Mouse (Mus musculus) mesoderm, embryonic 11.5 days (tissue): Measurements from ENCODE around the gene Osbpl9.

Experiments
- DNase-seq: peaks from one replicate; pipeline ENCODE4 v3.0.0-alpha.2; 2012; ENCODE audit warnings: low read depth, low spot score

The Osbpl9 gene

GRCm38 (mm10) chr4:109201582-109202424 is at the start of gene Osbpl9:
Gene Osbpl9, minus strand, starts transcription at chr4:109202272.
- peak; percentile 98 for DNase-seq

DNA sequence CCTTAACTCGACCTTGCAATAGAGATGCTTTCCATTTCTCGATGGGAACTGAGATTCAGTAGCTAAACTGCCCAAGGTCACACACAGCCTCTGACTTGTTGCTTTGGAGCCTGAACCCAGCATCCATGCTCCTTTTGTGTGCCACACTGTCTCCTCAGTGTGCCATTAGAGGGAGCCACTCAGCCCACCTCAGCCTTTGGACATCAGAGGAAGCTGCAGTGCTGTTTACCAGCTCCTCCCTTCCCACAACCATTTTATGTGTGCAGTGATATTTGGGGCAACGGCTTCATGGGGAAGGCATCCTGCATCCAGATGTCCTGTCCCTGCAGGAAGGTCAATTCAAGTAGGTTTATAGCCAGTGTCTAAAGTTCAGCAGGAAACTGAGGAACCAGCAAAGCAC is 49.5 kb upstream of the Osbpl9 start:
- peak; percentile 14 for DNase-seq

DNA sequence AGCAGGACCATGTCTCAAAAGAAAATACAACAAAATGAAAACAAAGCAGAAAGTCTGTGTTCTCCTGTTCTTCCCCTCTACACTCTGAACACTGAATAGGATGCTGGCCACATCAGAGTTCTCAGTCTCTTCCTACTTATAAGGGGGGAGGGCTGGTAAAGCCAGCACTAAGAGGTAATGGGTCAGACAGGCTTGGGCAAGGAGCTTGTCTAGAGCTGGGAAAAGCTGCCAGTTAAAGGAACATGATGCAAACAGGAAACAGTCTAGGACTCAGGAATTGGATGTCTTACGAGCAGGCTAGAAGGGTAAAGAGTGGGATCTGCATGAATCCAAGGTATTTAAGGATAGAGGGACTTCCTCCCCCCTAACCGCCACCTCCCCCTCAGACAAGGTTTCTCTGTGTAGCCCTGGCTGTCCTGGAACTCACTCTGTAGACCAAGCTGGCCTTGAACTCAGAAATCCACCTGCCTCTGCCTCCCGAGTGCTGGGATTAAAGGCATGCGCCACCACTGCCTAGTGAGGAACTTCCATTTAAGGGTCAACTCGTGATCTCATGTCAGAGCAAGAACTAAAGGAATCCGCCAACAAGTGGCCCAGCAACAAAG is 43.0 kb upstream of the Osbpl9 start:
- no peak for DNase-seq

- no peak for DNase-seq
Observed at GRCm38 (mm10) chr4:109244506-109244905, 42.4 kb upstream of the Osbpl9 start.

- no peak for DNase-seq
Observed at GRCm38 (mm10) chr4:109241934-109242333, 39.9 kb upstream of the Osbpl9 start.

- no peak for DNase-seq
Observed at GRCm38 (mm10) chr4:109241221-109241620, 39.1 kb upstream of the Osbpl9 start.

DNA sequence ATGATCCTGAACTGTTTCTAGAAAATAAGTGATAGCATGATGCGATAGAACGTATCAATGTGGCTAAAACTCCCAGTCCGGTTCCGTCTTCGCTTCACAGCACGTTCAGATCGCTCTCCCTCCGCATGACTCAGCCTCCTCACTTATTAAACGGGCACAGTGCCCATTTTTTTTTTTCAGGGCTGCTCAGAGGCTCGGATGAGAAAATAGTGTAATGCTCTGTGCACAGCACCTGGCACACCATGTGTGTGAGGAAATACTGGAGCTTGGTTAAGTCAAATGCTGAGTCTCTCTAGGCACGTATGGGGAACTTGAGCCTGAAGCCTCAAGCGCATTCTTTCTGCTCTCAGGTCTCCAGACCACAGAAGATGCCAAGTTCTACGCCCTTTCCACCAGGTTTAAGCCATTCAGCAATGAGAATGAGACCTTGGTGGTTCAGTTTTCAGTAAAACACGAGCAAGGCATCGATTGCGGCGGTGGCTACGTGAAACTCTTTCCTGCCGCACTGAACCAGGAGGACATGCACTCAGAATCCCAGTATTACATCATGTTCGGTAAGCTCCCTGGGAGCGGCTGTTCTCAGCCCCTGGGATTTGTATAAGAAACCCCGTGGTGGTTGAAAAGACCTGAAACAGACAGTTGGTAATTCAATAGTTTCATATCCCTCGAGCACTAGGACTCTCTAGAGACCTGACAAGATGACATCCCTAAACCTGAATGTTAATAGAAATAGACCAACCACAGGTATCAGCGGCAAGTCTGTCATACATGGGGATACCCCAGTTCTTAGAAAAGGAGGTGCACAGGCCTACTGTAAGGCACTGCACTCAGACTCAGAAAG is 36.6 kb upstream of the Osbpl9 start:
- DNase-seq = no peak

DNA sequence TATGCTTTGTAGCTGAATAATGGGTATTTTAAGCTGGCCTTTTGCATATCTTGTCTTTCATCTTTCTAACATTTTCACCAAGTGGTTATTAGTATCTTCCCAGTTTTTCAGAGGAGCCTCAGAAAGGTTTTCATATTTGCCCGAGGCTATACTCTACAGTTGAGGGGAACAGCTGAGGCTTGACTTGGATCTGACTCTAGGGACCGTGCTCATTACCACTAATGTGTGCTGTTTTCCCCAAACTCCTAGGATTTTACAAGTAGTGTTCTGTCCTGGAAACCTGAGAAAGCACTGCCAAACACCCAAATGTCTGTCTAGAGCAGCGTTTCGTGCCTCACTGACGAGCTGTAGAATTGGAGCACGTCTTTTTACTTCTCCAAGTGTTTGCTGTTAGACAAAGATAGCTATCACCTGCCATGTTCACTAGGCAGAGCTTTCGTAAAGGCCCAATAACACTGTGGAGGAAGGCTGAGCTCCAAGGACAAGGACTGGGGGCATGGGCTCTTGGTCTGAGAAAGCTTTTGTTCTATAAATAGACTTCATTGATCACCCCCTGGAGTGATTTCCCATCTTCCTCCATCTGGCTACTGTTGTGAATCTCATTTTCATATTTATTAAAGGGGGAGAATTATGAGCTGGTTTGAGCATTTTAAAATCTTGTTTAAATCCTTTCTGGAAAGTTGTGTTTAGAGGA is 34.3 kb upstream of the Osbpl9 start:
- DNase-seq = no peak

GRCm38 (mm10) chr4:109234806-109235350 is 32.8 kb upstream of the Osbpl9 start:
- DNase-seq = no peak

GRCm38 (mm10) chr4:109234185-109234584 is 32.1 kb upstream of the Osbpl9 start, which contains the start of gene Calr4:
Gene Calr4, plus strand, starts transcription at chr4:109234485.
- DNase-seq = no peak

DNA sequence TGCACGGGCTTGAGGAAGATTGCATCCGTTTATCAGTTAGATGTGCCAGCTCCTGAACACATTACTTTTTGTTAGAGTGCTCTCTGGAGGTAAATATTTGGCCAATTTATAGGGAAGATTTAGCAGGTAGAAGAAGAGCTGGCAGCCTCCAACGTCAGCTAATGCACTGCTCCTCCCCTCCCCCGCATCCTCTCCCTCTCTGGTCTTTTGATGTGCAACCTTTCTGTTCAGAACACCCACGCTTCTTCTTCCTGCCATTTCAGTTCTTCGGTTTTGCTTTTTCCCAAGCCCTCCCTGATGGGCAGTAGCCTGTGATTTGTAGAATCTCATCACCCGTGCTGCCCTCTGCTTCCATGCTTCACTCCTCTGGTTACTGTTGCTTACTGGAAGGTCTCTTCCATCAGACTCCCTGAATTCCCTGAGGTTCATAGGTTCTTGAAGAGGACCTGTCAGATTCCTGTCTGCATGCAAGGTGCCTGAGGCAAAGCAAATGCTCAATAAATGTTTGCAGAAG is 27.8 kb upstream of the Osbpl9 start:
- DNase-seq = no peak

GRCm38 (mm10) chr4:109226071-109226470 is 24.0 kb upstream of the Osbpl9 start:
- no peak for DNase-seq

DNA sequence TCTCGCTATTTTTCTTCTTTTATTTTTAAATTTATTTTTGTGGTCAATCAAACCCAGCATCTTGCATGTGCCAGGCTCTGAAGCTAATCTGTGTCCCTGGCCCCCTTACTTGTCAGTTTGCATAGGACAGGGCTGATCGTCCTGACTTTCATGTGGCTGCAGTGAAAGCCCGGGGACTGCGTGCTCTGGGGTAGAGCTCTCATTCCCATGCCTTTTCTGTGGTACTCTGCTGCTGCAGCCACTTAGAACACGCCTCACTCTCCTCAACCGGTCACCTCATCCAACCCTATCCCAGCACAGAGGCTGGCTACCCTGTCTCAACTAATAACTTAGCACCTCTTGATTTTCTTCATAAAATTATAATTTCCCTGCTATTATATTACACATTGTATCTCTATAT is 23.5 kb upstream of the Osbpl9 start:
- no peak for DNase-seq

DNA sequence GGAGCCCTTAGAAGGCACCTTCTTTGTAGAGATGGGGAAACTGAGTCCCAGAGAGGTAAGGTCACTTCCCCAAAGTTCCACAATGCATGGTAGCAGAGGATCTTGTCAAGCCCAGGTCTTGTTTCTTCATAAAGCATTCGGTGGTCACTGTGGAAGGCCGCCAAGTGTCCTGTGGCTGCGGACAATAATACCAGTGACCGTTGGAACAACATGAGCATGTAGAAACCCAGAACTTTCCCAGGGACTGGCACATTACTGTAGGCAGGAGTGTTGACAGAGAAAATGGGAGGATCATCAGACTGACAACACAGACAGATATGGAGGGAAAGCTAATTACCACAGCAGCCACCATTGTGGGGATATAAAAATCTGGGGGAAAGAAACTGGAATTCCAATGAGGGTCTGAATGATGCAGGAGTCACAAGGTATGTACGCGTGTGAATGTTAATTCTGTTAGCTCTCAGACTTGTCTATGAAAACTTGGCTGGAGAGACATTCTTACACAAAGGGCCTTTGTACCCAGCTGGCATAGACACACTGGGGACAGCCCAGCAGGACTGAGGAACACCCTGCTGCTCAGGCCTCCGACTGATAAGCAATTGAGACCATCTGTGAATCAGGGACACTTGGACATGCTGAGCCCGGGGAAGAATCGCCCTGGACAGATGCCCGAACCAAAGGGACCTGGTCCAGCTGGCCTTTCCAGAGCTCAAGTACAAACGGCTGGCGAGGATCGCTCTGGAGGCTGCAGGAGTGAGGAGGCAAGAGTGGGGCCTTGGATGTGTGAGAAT is 22.9 kb upstream of the Osbpl9 start:
- DNase-seq = peak; percentile 33

DNA sequence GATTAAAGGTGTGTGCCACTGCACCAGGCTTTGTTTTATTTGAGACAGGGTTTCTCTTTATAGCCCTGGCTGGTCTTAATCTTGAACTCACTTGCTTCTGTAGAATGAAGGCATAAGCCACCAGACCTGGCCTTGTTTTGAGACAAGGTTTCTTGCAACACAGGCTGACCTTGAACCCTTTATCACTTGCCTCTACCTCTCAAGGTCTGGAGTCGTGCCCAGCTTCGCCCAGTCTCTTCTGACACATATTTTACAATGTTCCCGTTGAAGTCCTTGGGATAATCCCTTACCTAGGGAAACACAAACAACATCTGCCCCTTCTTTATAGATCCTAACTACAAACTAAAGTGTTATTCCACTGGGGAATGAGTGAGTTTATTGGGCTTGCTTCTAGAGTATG is 19.9 kb upstream of the Osbpl9 start:
- no peak for DNase-seq

- DNase-seq = no peak
Observed at GRCm38 (mm10) chr4:109220441-109220940, 18.4 kb upstream of the Osbpl9 start.

DNA sequence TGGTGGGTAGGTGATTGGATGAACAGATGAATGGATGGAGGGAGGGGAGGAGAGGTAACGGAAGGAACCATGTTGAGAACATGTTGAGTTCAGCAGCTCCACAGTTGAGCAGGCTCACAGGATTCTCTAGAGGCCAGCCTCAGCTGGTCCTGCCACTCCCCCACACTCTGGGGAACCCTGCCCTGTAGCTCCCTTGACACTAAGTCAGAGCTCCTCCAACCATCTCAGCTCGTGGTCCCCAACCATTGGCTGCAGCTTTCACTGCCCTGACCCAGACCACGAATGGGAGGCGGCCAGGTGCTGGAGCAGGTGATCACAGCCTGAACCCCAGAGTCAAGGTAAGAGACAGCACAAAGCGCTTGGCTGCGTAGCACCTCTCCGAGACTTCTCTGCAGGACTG is 15.9 kb upstream of the Osbpl9 start:
- DNase-seq = no peak

DNA sequence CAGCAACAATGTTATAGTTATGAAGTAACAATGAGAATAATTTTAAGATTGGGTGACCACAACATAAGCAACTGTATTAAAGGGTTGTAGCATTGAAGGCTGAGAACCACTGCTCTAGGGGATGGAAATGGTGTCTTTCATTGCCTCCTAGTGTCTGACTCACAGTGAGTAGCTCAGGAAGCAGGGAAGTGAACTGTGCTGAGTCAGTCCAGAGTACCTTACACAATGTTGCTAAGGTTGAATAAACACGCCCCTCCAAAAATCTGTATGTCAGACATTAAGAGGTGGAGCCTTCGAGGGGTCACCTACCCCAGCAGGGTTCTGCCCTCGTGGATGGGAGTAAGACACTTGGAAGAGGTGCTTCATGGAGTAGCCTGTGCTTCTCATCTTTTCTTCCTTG is 11.9 kb upstream of the Osbpl9 start:
- no peak for DNase-seq

GRCm38 (mm10) chr4:109210881-109211280 is 8.8 kb upstream of the Osbpl9 start:
- no peak for DNase-seq

- DNase-seq = no peak
Observed at GRCm38 (mm10) chr4:109210253-109210652, 8.2 kb upstream of the Osbpl9 start.
